Mouse (Mus musculus) forebrain, postnatal 0 days (tissue): ENCODE measurements around the gene Snrpa. TPM values are rescaled to one million over a fixed set of nuclear protein-coding genes. Genes with fewer than 3 reads are reported as not detected.

ENCODE experiments used
- ATAC-seq: fragments of 200-750 bp; cut with Nextera tagmentation; 2 replicates; pipeline ENCODE4 v1.8.0; 2017; ENCODE audit warnings: mild to moderate bottlenecking, moderate library complexity
- DNase-seq: peaks from one replicate; pipeline ENCODE4 v3.0.0-alpha.2; 2015
- H3K27ac ChIP-seq: fragments of 300-500 bp; sonication (generic); 2 replicates; pipeline ENCODE4 v1.5.1; 2014; ENCODE audit warnings: low read depth, mild to moderate bottlenecking, antibody characterized with exemption, low read length, moderate library complexity, mixed read lengths
- H3K27me3 ChIP-seq: fragments of 300-500 bp; sonication (generic); 2 replicates; pipeline ENCODE4 v1.6.1; 2014; ENCODE audit warnings: mild to moderate bottlenecking, low read length, mixed read lengths; ENCODE audit not compliant: insufficient read depth
- H3K36me3 ChIP-seq: fragments of 300-500 bp; sonication (generic); 2 replicates; pipeline ENCODE4 v1.6.1; 2014; ENCODE audit warnings: mild to moderate bottlenecking, moderate library complexity; ENCODE audit not compliant: insufficient read depth
- H3K4me1 ChIP-seq: fragments of 300-500 bp; sonication (generic); 2 replicates; pipeline ENCODE4 v1.6.1; 2014; ENCODE audit warnings: antibody characterized with exemption; ENCODE audit not compliant: insufficient read depth
- H3K4me2 ChIP-seq: fragments of 300-500 bp; sonication (generic); 2 replicates; pipeline ENCODE4 v1.6.1; 2014; ENCODE audit warnings: low read depth, mild to moderate bottlenecking, moderate library complexity
- H3K4me3 ChIP-seq: fragments of 300-500 bp; sonication (generic); 2 replicates; pipeline ENCODE4 v1.5.1; 2014; ENCODE audit warnings: low read depth, low read length, mixed read lengths
- H3K9ac ChIP-seq: fragments of 300-500 bp; sonication (generic); 2 replicates; pipeline ENCODE4 v1.6.1; 2014; ENCODE audit warnings: mild to moderate bottlenecking
- H3K9me3 ChIP-seq: fragments of 300-500 bp; sonication (generic); 2 replicates; pipeline ENCODE4 v1.6.1; 2016; ENCODE audit warnings: low read length
- CTCF ChIP-seq: sonication (generic); IDR thresholded peaks from 2 replicates; pipeline ENCODE4 v1.5.1; 2016; ENCODE audit warnings: antibody characterized with exemption, control low read depth, low read depth
- WGBS: fragments of 180-500 bp; shearing (Covaris S2); extraction: QIAGEN DNeasy Blood & Tissue Kit; methylation state at CpG from one replicate; pipeline ENCODE4 v1.1.7; 2014; 5-methylcytosine and 5-hydroxymethylcytosine counted together
- polyA plus RNA-seq: library from polyadenylated mRNA; unstranded; fragments of >200 nt; fragmentation: Nextera tagmentation; extraction: Ambion mirVana; gene quantifications from 2 replicates; pipeline ENCODE4 v1.2.1, GENCODE M21; 2015
- total RNA-seq: library from RNA; depleted of rRNA; stranded (reverse); fragments of >200 nt; gene quantifications from 2 replicates; pipeline ENCODE4 v1.2.3, GENCODE M21; 2014

Gene Snrpa
- total and polyA plus RNA-seq, 2 experiments from 2014 or later = 146 to 169 TPM

DNA sequence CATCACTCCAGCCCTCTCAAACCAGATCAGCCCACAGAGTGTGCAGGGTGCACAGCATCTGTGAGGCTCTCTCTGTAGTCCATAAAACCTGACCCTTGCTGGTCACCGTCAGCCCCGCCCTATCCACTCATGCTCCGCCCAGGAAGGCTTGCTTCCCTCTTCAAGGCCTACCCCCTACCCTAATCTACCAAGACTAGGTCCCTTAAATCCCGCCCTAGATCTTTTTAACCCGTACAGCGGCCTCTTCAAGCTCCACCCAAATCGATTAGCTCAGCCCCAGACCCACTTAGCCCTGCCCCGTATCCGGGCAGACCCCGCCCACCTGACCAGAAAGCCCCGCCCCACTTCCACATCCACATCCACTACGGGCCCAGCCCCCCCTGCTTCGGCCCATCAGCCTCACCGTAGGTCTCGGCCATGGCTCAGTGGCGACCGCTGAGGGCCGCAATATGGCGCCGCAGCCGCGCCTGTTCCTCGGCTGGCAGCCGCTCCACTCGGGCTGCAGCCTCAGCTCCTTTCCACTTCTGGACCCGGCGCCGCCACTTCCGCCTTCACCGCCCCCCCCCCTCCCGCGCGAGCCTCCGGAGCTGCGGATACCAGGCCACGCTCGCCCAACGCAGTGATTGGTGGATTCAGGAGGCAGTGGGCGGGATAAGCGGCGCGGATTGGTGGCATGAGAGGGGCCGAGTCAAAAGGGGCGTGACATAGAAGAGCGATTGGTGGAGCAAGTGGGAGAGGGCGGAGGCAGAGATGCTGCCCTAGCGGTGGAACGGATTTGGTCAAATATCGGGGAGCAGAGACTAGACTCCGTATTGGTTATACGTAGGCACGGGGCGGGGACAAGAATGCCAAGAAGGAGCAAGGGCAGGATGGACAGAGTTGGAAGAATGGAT lies 17.5 kb downstream of the Snrpa start, which contains the start of gene Rab4b:
Gene Rab4b (minus strand): TSS at position 573 of the 893 bp plus-strand sequence.
- DNase-seq (peak; percentile 99), ATAC-seq (peak; percentile 98)
- Histone ChIP-seq H3K4me2 (peak within 1 kb of the TSS; percentile 59), H3K4me1 (peaks cover 4% of the 10 kb centered on the region; the same call in 1 of the 2 replicates), H3K9ac (peak within 1 kb of the TSS; percentile 66), H3K9me3 (no peaks in the 10 kb centered on the region), H3K27me3 (no peaks in the 10 kb centered on the region), H3K36me3 (peaks cover 15% of the 10 kb centered on the region), H3K4me3 (peak within 1 kb of the TSS; percentile 78), H3K27ac (peak within 1 kb of the TSS; percentile 90)
- WGBS = 1% methylated on average over 53 of the region's 53 CpGs
- peak; percentile 82 for TF ChIP-seq CTCF

DNA sequence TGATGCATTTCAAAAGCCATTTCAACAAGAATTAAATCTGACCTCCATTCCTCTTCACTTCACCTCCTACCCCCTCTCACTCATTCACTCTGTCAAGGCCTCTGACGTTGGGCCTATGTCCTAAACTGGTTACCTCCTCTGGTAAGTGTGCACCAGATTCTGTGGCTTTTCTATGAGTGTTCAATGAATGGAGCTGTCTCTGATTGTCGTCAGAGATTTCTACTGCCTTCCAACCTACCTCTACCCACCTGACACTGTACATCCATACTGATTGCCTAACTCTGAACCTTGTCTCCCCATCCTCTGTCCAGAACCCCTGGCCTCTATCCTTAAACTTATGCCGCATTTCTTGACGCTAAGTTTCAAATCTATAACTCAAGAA lies 18.1 kb downstream of the Snrpa start:
- Histone ChIP-seq H3K27ac (peak overlapping the region; percentile 90), H3K4me3 (peak overlapping the region; percentile 78), H3K4me1 (peaks cover 4% of the 10 kb centered on the region; the same call in 1 of the 2 replicates), H3K9ac (peak overlapping the region; percentile 66), H3K36me3 (peaks cover 21% of the 10 kb centered on the region), H3K27me3 (no peaks in the 10 kb centered on the region), H3K9me3 (no peaks in the 10 kb centered on the region), H3K4me2 (peak overlapping the region; percentile 59)
- TF ChIP-seq CTCF = no peak
- 19% methylated on average over 4 of the region's 4 CpGs for WGBS
- no peak for ATAC-seq
- DNase-seq = no peak

DNA sequence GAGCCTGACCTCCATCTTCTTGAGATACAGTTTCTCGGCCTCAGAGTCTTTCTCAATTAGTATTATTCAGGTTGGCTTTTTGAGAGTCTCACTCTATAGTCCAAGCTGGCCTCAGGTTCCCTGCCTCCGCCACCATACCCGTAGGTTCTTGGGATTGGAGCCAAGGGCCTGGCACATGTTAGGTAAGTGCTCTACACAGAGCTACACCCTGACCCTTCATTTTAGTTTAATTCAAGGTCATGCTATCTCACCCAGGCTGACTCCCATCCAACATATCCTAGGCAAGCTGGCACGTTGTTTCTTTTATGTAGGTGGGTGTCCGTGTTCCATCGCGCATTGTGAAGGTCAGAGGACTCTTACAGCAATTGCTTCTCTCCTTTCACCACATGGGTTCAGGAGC lies 21.2 kb downstream of the Snrpa start:
- H3K9ac ChIP-seq = no peak overlapping the region
- TF ChIP-seq CTCF = no peak
- H3K27ac ChIP-seq = no peak overlapping the region
- H3K4me1 ChIP-seq = peaks cover 4% of the 10 kb centered on the region; the same call in 1 of the 2 replicates
- ATAC-seq = no peak
- H3K27me3 ChIP-seq = no peaks in the 10 kb centered on the region
- H3K4me2 ChIP-seq = no peak overlapping the region
- 94% methylated on average over 7 of the region's 7 CpGs for WGBS
- no peaks in the 10 kb centered on the region for H3K9me3 ChIP-seq
- H3K4me3 ChIP-seq = no peak overlapping the region
- H3K36me3 ChIP-seq = peaks cover 38% of the 10 kb centered on the region
- DNase-seq = no peak

- Histone ChIP-seq H3K4me3 (no peak overlapping the region), H3K4me2 (no peak overlapping the region), H3K4me1 (peaks cover 4% of the 10 kb centered on the region; the same call in 1 of the 2 replicates), H3K9me3 (no peaks in the 10 kb centered on the region), H3K9ac (no peak overlapping the region), H3K27me3 (no peaks in the 10 kb centered on the region), H3K36me3 (peaks cover 38% of the 10 kb centered on the region), H3K27ac (no peak overlapping the region)
- no peak for TF ChIP-seq CTCF
- no peak for ATAC-seq
- 96% methylated on average over 15 of the region's 15 CpGs for WGBS
- DNase-seq = no peak
These were observed 21.6 kb downstream of the Snrpa start for GRCm38 (mm10) chr7:27174496-27174895.

GRCm38 (mm10) chr7:27170981-27171380 lies 25.1 kb downstream of the Snrpa start:
- ATAC-seq = no peak
- no peak overlapping the region for H3K4me3 ChIP-seq
- H3K36me3 ChIP-seq = peaks cover 38% of the 10 kb centered on the region
- no peak overlapping the region for H3K27ac ChIP-seq
- no peak overlapping the region for H3K9ac ChIP-seq
- no peak overlapping the region for H3K4me2 ChIP-seq
- no peak for TF ChIP-seq CTCF
- H3K4me1 ChIP-seq = no peaks in the 10 kb centered on the region; the same call in 1 of the 2 replicates
- no peaks in the 10 kb centered on the region for H3K9me3 ChIP-seq
- DNase-seq = no peak
- no peaks in the 10 kb centered on the region for H3K27me3 ChIP-seq
- WGBS = 88% methylated on average over 3 of the region's 3 CpGs

GRCm38 (mm10) chr7:27168371-27168770 lies 27.7 kb downstream of the Snrpa start:
- no peak for ATAC-seq
- H3K4me3 ChIP-seq = no peak overlapping the region
- no peaks in the 10 kb centered on the region for H3K9me3 ChIP-seq
- peaks cover 16% of the 10 kb centered on the region for H3K4me1 ChIP-seq
- H3K9ac ChIP-seq = no peak overlapping the region
- no peak overlapping the region for H3K27ac ChIP-seq
- H3K4me2 ChIP-seq = no peak overlapping the region
- DNase-seq = no peak
- H3K36me3 ChIP-seq = peaks cover 34% of the 10 kb centered on the region
- no peak for TF ChIP-seq CTCF
- 95% methylated on average over 5 of the region's 5 CpGs for WGBS
- no peaks in the 10 kb centered on the region for H3K27me3 ChIP-seq

- peak overlapping the region; percentile 92 for H3K9ac ChIP-seq
- no peaks in the 10 kb centered on the region for H3K27me3 ChIP-seq
- peak overlapping the region; percentile 75 for H3K4me2 ChIP-seq
- 69% methylated on average over 11 of the region's 11 CpGs for WGBS
- ATAC-seq (no peak), DNase-seq (no peak)
- peaks cover 20% of the 10 kb centered on the region for H3K4me1 ChIP-seq
- peak overlapping the region; percentile 97 for H3K27ac ChIP-seq
- H3K9me3 ChIP-seq = no peaks in the 10 kb centered on the region
- peaks cover 26% of the 10 kb centered on the region for H3K36me3 ChIP-seq
- H3K4me3 ChIP-seq = peak overlapping the region; percentile 90
- TF ChIP-seq CTCF = no peak
These were observed 28.5 kb downstream of the Snrpa start for GRCm38 (mm10) chr7:27167475-27168094.
